Mouse (Mus musculus) urinary bladder, postnatal 14 days (tissue): Measurements from ENCODE around the gene Gm17067.
A peak's percentile ranks its signal among the peaks of the same experiment; 100 is the strongest.
"Not testable (repeated sequence)": the region's sequence is repeated elsewhere in the genome, so short reads cannot be mapped to it uniquely, and the experiment has no call there.

Experiments
- DNase-seq: peaks from one replicate; pipeline ENCODE4 v3.0.0; 2021; ENCODE audit warnings: low spot score

Gene Gm17067

GRCm38 (mm10) chr7:42726917-42727316 lies at the start of gene Gm17067:
TSS of gene Gm17067 (minus strand) at chr7:42727017.
- DNase-seq, result not testable (repeated sequence)

- DNase-seq, result no peak
Observed at GRCm38 (mm10) chr7:42749836-42750235, 23.0 kb upstream of the Gm17067 start.

- no peak for DNase-seq
Observed at GRCm38 (mm10) chr7:42738536-42739210, 11.9 kb upstream of the Gm17067 start.

GRCm38 (mm10) chr7:42693251-42693650 lies 33.6 kb downstream of the Gm17067 start:
- not testable (repeated sequence) for DNase-seq

GRCm38 (mm10) chr7:42692362-42693158 lies 34.3 kb downstream of the Gm17067 start, which contains the start of gene Zfp975:
TSS of gene Zfp975 (minus strand) at chr7:42692742.
- peak; percentile 87 for DNase-seq

GRCm38 (mm10) chr7:42680081-42680480 lies 46.7 kb downstream of the Gm17067 start:
- not testable (repeated sequence) for DNase-seq

- DNase-seq, result not testable (repeated sequence)
Observed at GRCm38 (mm10) chr7:42679646-42680045, 47.2 kb downstream of the Gm17067 start.

GRCm38 (mm10) chr7:42660140-42660539 lies 66.7 kb downstream of the Gm17067 start:
- DNase-seq, result not testable (repeated sequence)
